ENCODE assay signal across 28 mouse cellular contexts in genomic region chr2:165926191-165926590, GRCm38 (mm10). TPM values are rescaled to one million over a fixed set of nuclear protein-coding genes. Genes with fewer than 3 reads are reported as not detected.
DNase-seq lines count a peak whose midpoint lies in the region; ATAC-seq and TF ChIP-seq lines count a peak whose summit lies in the region.
"Had no signal": no experiment of that assay in that cellular context is flagged by ENCODE, and none has a peak within 500 bp of the region (broad histone marks: within the 10 kb centered on the region; RNA-seq: fewer than 3 reads in every experiment).

No protein-coding gene starts in this region.

- no peaks in the 10 kb centered on the region for H3K27me3 ChIP-seq in liver, embryonic 11.5 days (replicated peaks; ENCODE audit: control insufficient read depth, insufficient read depth, low read length)
- H3K27me3 ChIP-seq in liver, postnatal 0 days (ENCODE audit: insufficient read depth, low read length): no peaks in the 10 kb centered on the region
- no peaks in the 10 kb centered on the region for H3K27me3 ChIP-seq in heart, adult 2 months (ENCODE audit: control insufficient read depth, insufficient read depth, low read length)
- no peaks in the 10 kb centered on the region for H3K27me3 ChIP-seq in kidney, embryonic 14.5 days (ENCODE audit: control insufficient read depth, insufficient read depth, low read length)
- H3K27me3 ChIP-seq: forebrain, embryonic 12.5 days; forebrain, embryonic 15.5 days; heart, embryonic 12.5 days; heart, embryonic 15.5 days; hindbrain, embryonic 13.5 days; Patski had no signal

- H3K4me1 ChIP-seq in liver, embryonic 11.5 days (replicated peaks; ENCODE audit: control insufficient read depth, insufficient read depth, low read length): peaks cover 13% of the 10 kb centered on the region
- peaks cover 11% of the 10 kb centered on the region for H3K4me1 ChIP-seq in liver, postnatal 0 days (ENCODE audit: insufficient read depth)
- peaks cover 4% of the 10 kb centered on the region for H3K4me1 ChIP-seq in heart, adult 2 months (ENCODE audit: control insufficient read depth, insufficient read depth, low read length)
- H3K4me1 ChIP-seq in kidney, embryonic 14.5 days (ENCODE audit: control insufficient read depth, insufficient read depth, low read length): no peaks in the 10 kb centered on the region
- H3K4me1 ChIP-seq: forebrain, embryonic 15.5 days had no signal

- H3K9ac ChIP-seq in liver, embryonic 11.5 days (ENCODE audit: low read depth, low read length): no peak overlapping the region
- H3K9ac ChIP-seq in liver, postnatal 0 days (replicated peaks): no peak overlapping the region
- no peak overlapping the region for H3K9ac ChIP-seq in heart, adult 2 months (ENCODE audit: low read depth, low read length)
- H3K9ac ChIP-seq in kidney, embryonic 14.5 days (ENCODE audit: low read depth, low read length): no peak overlapping the region
- H3K9ac ChIP-seq: forebrain, embryonic 12.5 days; forebrain, embryonic 15.5 days; heart, embryonic 12.5 days; heart, embryonic 15.5 days; hindbrain, embryonic 13.5 days had no signal

- no peak for TF ChIP-seq EP300 in liver, postnatal 0 days (IDR thresholded peaks at IDR 0.05; ENCODE audit: low read depth)
- no peak for TF ChIP-seq EP300 in heart, adult 2 months (IDR thresholded peaks at IDR 0.05; ENCODE audit: insufficient read depth, low read depth, low read length)

- no peak overlapping the region for H3K4me3 ChIP-seq in liver, embryonic 11.5 days (ENCODE audit: low read depth, low read length)
- no peak overlapping the region for H3K4me3 ChIP-seq in liver, postnatal 0 days (ENCODE audit: low read depth, low read length)
- H3K4me3 ChIP-seq in heart, adult 2 months: no peak overlapping the region
- no peak overlapping the region for H3K4me3 ChIP-seq in kidney, embryonic 14.5 days (ENCODE audit: low read length)
- H3K4me3 ChIP-seq: forebrain, embryonic 12.5 days; forebrain, embryonic 15.5 days; heart, embryonic 12.5 days; heart, embryonic 15.5 days; hindbrain, embryonic 10.5 days; hindbrain, embryonic 13.5 days had no signal

- no peak for TF ChIP-seq CTCF in liver, postnatal 0 days (IDR thresholded peaks at IDR 0.05; ENCODE audit: low read depth)
- no peak for TF ChIP-seq CTCF in heart, adult 2 months (IDR thresholded peaks at IDR 0.05)

- DNase-seq in liver, embryonic 11.5 days (ENCODE audit: low spot score): no peak
- no peak for DNase-seq in liver, postnatal 0 days
- peak; percentile 39 for DNase-seq in ES-CJ7 (ENCODE audit: low read depth, low spot score)
- DNase-seq in heart, adult 2 months: no peak
- DNase-seq in frontal cortex, postnatal 36 days (ENCODE audit: low spot score in 2 of 2): no peak
- DNase-seq: adrenal gland, postnatal 10 days; adrenal gland, postnatal 36 days; cerebellum, adult 18-20 months; cerebellum, adult 9-10 months; cerebellum, postnatal 14 days; gastrocnemius, postnatal 10 days; gastrocnemius, postnatal 36 days; heart, adult 11 months; heart, postnatal 10 days; heart, postnatal 36 days had no signal

- WGBS in liver, embryonic 11.5 days: 86% methylated on average over 5 of the region's 5 CpGs
- WGBS in liver, postnatal 0 days (ENCODE audit: insufficient replicate concordance): 90% methylated on average over 5 of the region's 5 CpGs
- WGBS in heart, adult 2 months: 97% methylated on average over 5 of the region's 5 CpGs
- 91% methylated on average over 5 of the region's 5 CpGs for WGBS in kidney, embryonic 14.5 days

- peaks cover 7% of the 10 kb centered on the region for H3K9me3 ChIP-seq in liver, embryonic 11.5 days (ENCODE audit: control insufficient read depth, low read length)
- no peaks in the 10 kb centered on the region for H3K9me3 ChIP-seq in liver, postnatal 0 days (ENCODE audit: low read length)
- H3K9me3 ChIP-seq in kidney, embryonic 14.5 days (ENCODE audit: control insufficient read depth, low read length): peaks cover 11% of the 10 kb centered on the region
- H3K9me3 ChIP-seq: forebrain, embryonic 12.5 days; forebrain, embryonic 15.5 days; G1E; heart, embryonic 15.5 days; hindbrain, embryonic 13.5 days had no signal

- H3K79me2 ChIP-seq in heart, adult 2 months (replicated peaks; ENCODE audit: control insufficient read depth, insufficient read depth, low read length): no peaks in the 10 kb centered on the region

- 0 out of 2 replicates have a peak, but pooled peaks have one; percentile 38 for ATAC-seq in liver, embryonic 11.5 days (replicated peaks; ENCODE audit: low FRiP score)
- ATAC-seq in liver, postnatal 0 days: no peak
- ATAC-seq in granulocyte monocyte progenitor cell, adult 5-6 weeks (replicated peaks; ENCODE audit: poor library complexity, severe bottlenecking): peak; percentile 32
- 0 out of 2 replicates have a peak, but pooled peaks have one; percentile 38 for ATAC-seq in monocyte, adult 5-6 weeks (replicated peaks; ENCODE audit: insufficient number of reproducible peaks, low FRiP score, low TSS enrichment, poor library complexity, severe bottlenecking)
- ATAC-seq in kidney, embryonic 14.5 days (ENCODE audit: low FRiP score, low TSS enrichment): no peak
- ATAC-seq: activated CD4-positive, CD25-positive, alpha-beta regulatory T cell, adult 4 months; forebrain, embryonic 15.5 days; hindbrain, embryonic 16.5 days; Patski had no signal

- H3K4me2 ChIP-seq in liver, embryonic 11.5 days: no peak overlapping the region
- H3K4me2 ChIP-seq in liver, postnatal 0 days (ENCODE audit: low read depth, low read length): no peak overlapping the region
- H3K4me2 ChIP-seq in kidney, embryonic 14.5 days (replicated peaks; ENCODE audit: low read depth, low read length): no peak overlapping the region
- H3K4me2 ChIP-seq: forebrain, embryonic 12.5 days; forebrain, embryonic 15.5 days; heart, embryonic 12.5 days; heart, embryonic 15.5 days; hindbrain, embryonic 13.5 days had no signal

- intact Hi-C loops in heart, adult 2 months (cut with DNase I): no loop called here

- H3K36me3 ChIP-seq in liver, embryonic 11.5 days (ENCODE audit: control insufficient read depth, insufficient read depth, low read length): no peaks in the 10 kb centered on the region
- no peaks in the 10 kb centered on the region for H3K36me3 ChIP-seq in liver, postnatal 0 days (replicated peaks; ENCODE audit: insufficient read depth, low read length)
- H3K36me3 ChIP-seq in heart, adult 2 months (ENCODE audit: control insufficient read depth, insufficient read depth, low read length): no peaks in the 10 kb centered on the region
- H3K36me3 ChIP-seq in kidney, embryonic 14.5 days (ENCODE audit: control insufficient read depth, insufficient read depth, low read length): no peaks in the 10 kb centered on the region
- H3K36me3 ChIP-seq: forebrain, embryonic 12.5 days; forebrain, embryonic 15.5 days; G1E; heart, embryonic 12.5 days; heart, embryonic 15.5 days; hindbrain, embryonic 10.5 days; hindbrain, embryonic 13.5 days had no signal

- no peak for TF ChIP-seq POLR2A in heart, adult 2 months (IDR thresholded peaks at IDR 0.05; ENCODE audit: insufficient read depth, low read depth, low read length)

- no peak overlapping the region for H3K27ac ChIP-seq in liver, embryonic 11.5 days (ENCODE audit: low read depth, low read length)
- no peak overlapping the region for H3K27ac ChIP-seq in liver, postnatal 0 days (ENCODE audit: low read depth)
- no peak overlapping the region for H3K27ac ChIP-seq in heart, adult 2 months
- no peak overlapping the region for H3K27ac ChIP-seq in kidney, embryonic 14.5 days (ENCODE audit: low read depth, low read length)
- H3K27ac ChIP-seq: forebrain, embryonic 12.5 days; forebrain, embryonic 15.5 days; heart, embryonic 15.5 days; hindbrain, embryonic 10.5 days; hindbrain, embryonic 13.5 days had no signal

RNA-seq across cellular contexts. Expression of gene Zmynd8, which starts 27.4 kb away (rescaled TPM):
- 49.1 and 55.8 TPM in 2 replicates for polyA plus RNA-seq in liver, embryonic 11.5 days (2014; fragmentation: Nextera tagmentation; extraction: Ambion mirVana)
- polyA plus RNA-seq in liver, postnatal 0 days (2015; fragmentation: Nextera tagmentation; extraction: Ambion mirVana): 16.9 and 21.9 TPM in 2 replicates
- total RNA-seq in granulocyte monocyte progenitor cell, adult 5-6 weeks (2014; fragmentation: Nextera tagmentation): 53.0 and 58.3 TPM in 2 replicates
- 32.2 and 33.7 TPM in 2 replicates for total RNA-seq in granulocyte monocyte progenitor cell, adult 5-6 weeks (2017)
- 42.6 to 54.2 TPM (median 44.4 TPM) in 3 replicates for total RNA-seq in monocyte, adult 5-6 weeks (2017)
- total RNA-seq in heart, adult 2 months (2021): 10 to 100 TPM; 44.4 to 47.2 TPM
- 20.4 and 31.2 TPM in 2 replicates for polyA plus RNA-seq in heart, adult 2 months (2012; rRNA removed)
- 44.3 and 61.1 TPM in 2 replicates for polyA plus RNA-seq in kidney, embryonic 14.5 days (2014; fragmentation: Nextera tagmentation; extraction: Ambion mirVana)

Comparison
In these comparisons a context has a peak if more than half of its experiments do, and no peak if none do; other contexts are left out.
1. ATAC-seq: peak in liver, embryonic 11.5 days (single experiment), granulocyte monocyte progenitor cell, adult 5-6 weeks (single experiment) and monocyte, adult 5-6 weeks (single experiment); none in liver, postnatal 0 days (single experiment) and kidney, embryonic 14.5 days (single experiment).